Mouse (Mus musculus): ENCODE measurements around the gene Atf6. TPM values are rescaled to one million over a fixed set of nuclear protein-coding genes. Genes with fewer than 3 reads are reported as not detected.

The Atf6 gene
- total and polyA plus RNA-seq, 3 experiments, result 11.7 to 16.4 TPM; not detected in 1

GRCm38 (mm10) chr1:170795741-170796347 lies 71.7 kb downstream of the Atf6 start (continued):
- TF ChIP-seq NRF1 (IDR thresholded peaks at IDR 0.05; ENCODE audit: insufficient read depth, low read depth, low read length, poor library complexity, severe bottlenecking) (0 out of 2 replicates have a peak, but pooled peaks have one; percentile 15), MXI1 (IDR thresholded peaks at IDR 0.05; ENCODE audit: low read depth, low read length) (peak; percentile 89), NELFE (IDR thresholded peaks at IDR 0.05; ENCODE audit: low read depth, low read length) (peak; percentile 12; the same call in 1 of the 2 replicates), MEF2A (IDR thresholded peaks at IDR 0.05; ENCODE audit: extremely low read depth, insufficient replicate concordance, low read depth, low read length, poor library complexity, severe bottlenecking) (no peak), USF1 (IDR thresholded peaks at IDR 0.05; ENCODE audit: low read depth, low read length) (peak; percentile 92), SIN3A (IDR thresholded peaks at IDR 0.05; ENCODE audit: low read length) (peak; percentile 67), ZKSCAN1 (IDR thresholded peaks at IDR 0.05; ENCODE audit: low read depth, low read length) (no peak), SMC3 (IDR thresholded peaks at IDR 0.05; ENCODE audit: low read depth, low read length) (no peak), HCFC1 (IDR thresholded peaks at IDR 0.05; ENCODE audit: low read depth, low read length) (peak; percentile 45; the same call in 1 of the 2 replicates), USF2 (IDR thresholded peaks at IDR 0.05; ENCODE audit: borderline replicate concordance in 1 of 2, insufficient read depth in 1 of 2, low read depth in 1 of 2, low read length in 2 of 2) (peak in 1 of 2 experiments; percentile 73; a peak in 2 of 4 replicates)

- Histone ChIP-seq H3K4me3 (ENCODE audit: control insufficient read depth in 1 of 2, insufficient read depth in 1 of 2, low read depth in 2 of 2, low read length in 2 of 2) (no peak overlapping the region), H3K4me1 (ENCODE audit: control insufficient read depth in 1 of 2, insufficient read depth in 2 of 2, low read length in 2 of 2) (peaks cover 0 to 3% of the 10 kb centered on the region in 2 experiments; a peak in 1 of 4 replicates), H3K9ac (ENCODE audit: control insufficient read depth, low read depth, low read length, poor library complexity, severe bottlenecking) (no peak overlapping the region), H3K79me2 (ENCODE audit: control insufficient read depth, insufficient read depth, low read length, poor library complexity) (no peaks in the 10 kb centered on the region), H3K27ac (ENCODE audit: control insufficient read depth, low read depth, low read length) (no peak overlapping the region), H3K36me3 (ENCODE audit: control insufficient read depth in 1 of 2, insufficient read depth in 2 of 2, low read length in 2 of 2) (peaks cover 9 to 12% of the 10 kb centered on the region in 2 experiments), H3K27me3 (ENCODE audit: control insufficient read depth in 1 of 2, insufficient read depth in 2 of 2, low read length in 2 of 2) (no peaks in the 10 kb centered on the region), H3K9me3 (replicated peaks; ENCODE audit: insufficient read depth, low read length) (no peaks in the 10 kb centered on the region)
- TF ChIP-seq GABPA (IDR thresholded peaks at IDR 0.05; ENCODE audit: low read depth, low read length) (no peak), NELFE (IDR thresholded peaks at IDR 0.05; ENCODE audit: low read depth, low read length) (no peak), MAFK (IDR thresholded peaks at IDR 0.05; ENCODE audit: borderline replicate concordance, low read depth, low read length) (no peak), RCOR1 (IDR thresholded peaks at IDR 0.05; ENCODE audit: low read depth, low read length) (no peak), JUND (IDR thresholded peaks at IDR 0.05; ENCODE audit: low read depth, low read length) (no peak), TBP (IDR thresholded peaks at IDR 0.05; ENCODE audit: low read depth, low read length) (no peak), MYB (IDR thresholded peaks at IDR 0.05; ENCODE audit: low read depth, low read length) (no peak)
- DNase-seq (ENCODE audit: low read depth, low spot score), result no peak
Observed at GRCm38 (mm10) chr1:170791542-170791941, 76.0 kb downstream of the Atf6 start.

- Histone ChIP-seq H3K4me1 (ENCODE audit: control insufficient read depth in 1 of 2, insufficient read depth in 2 of 2, low read length in 2 of 2) (peaks cover 0 to 1% of the 10 kb centered on the region in 2 experiments; a peak in 1 of 4 replicates), H3K4me3 (ENCODE audit: control insufficient read depth in 1 of 2, insufficient read depth in 1 of 2, low read depth in 2 of 2, low read length in 2 of 2) (no peak overlapping the region), H3K27me3 (ENCODE audit: control insufficient read depth in 1 of 2, insufficient read depth in 2 of 2, low read length in 2 of 2) (no peaks in the 10 kb centered on the region), H3K9me3 (replicated peaks; ENCODE audit: insufficient read depth, low read length) (no peaks in the 10 kb centered on the region), H3K79me2 (ENCODE audit: control insufficient read depth, insufficient read depth, low read length, poor library complexity) (no peaks in the 10 kb centered on the region), H3K27ac (ENCODE audit: control insufficient read depth, low read depth, low read length) (no peak overlapping the region), H3K36me3 (ENCODE audit: control insufficient read depth in 1 of 2, insufficient read depth in 2 of 2, low read length in 2 of 2) (peaks cover 5 to 15% of the 10 kb centered on the region in 2 experiments), H3K9ac (ENCODE audit: control insufficient read depth, low read depth, low read length, poor library complexity, severe bottlenecking) (no peak overlapping the region)
- no peak for DNase-seq (ENCODE audit: low read depth, low spot score)
- TF ChIP-seq MEF2A (IDR thresholded peaks at IDR 0.05; ENCODE audit: extremely low read depth, insufficient replicate concordance, low read depth, low read length, poor library complexity, severe bottlenecking), result no peak
- TF ChIP-seq ZNF384 (IDR thresholded peaks at IDR 0.05; ENCODE audit: low read depth, low read length), result no peak
- TF ChIP-seq POLR2AphosphoS2 (IDR thresholded peaks at IDR 0.05; ENCODE audit: low read length), result no peak
- no peak for TF ChIP-seq MAX (IDR thresholded peaks at IDR 0.05; ENCODE audit: low read length)
- TF ChIP-seq MXI1 (IDR thresholded peaks at IDR 0.05; ENCODE audit: low read depth, low read length), result no peak
- no peak for TF ChIP-seq SMC3 (IDR thresholded peaks at IDR 0.05; ENCODE audit: low read depth, low read length)
- no peak for TF ChIP-seq E2F4 (IDR thresholded peaks at IDR 0.05; ENCODE audit: borderline replicate concordance, low read depth, low read length)
- TF ChIP-seq ETS1 (IDR thresholded peaks at IDR 0.05; ENCODE audit: low read depth, low read length), result no peak
- TF ChIP-seq TAL1 (IDR thresholded peaks at IDR 0.05; ENCODE audit: low read length), result no peak
- no peak for TF ChIP-seq RAD21 (IDR thresholded peaks at IDR 0.05; ENCODE audit: low read depth, low read length)
- TF ChIP-seq ELF1 (IDR thresholded peaks at IDR 0.05; ENCODE audit: low read depth, low read length), result no peak
- no peak for TF ChIP-seq ZKSCAN1 (IDR thresholded peaks at IDR 0.05; ENCODE audit: low read depth, low read length)
- no peak for TF ChIP-seq USF2 (IDR thresholded peaks at IDR 0.05; ENCODE audit: borderline replicate concordance in 1 of 2, insufficient read depth in 1 of 2, low read depth in 1 of 2, low read length in 2 of 2)
- no peak for TF ChIP-seq GATA1 (IDR thresholded peaks at IDR 0.05; ENCODE audit: low read depth, low read length)
- TF ChIP-seq BHLHE40 (IDR thresholded peaks at IDR 0.05; ENCODE audit: borderline replicate concordance, low read depth, low read length), result no peak
- TF ChIP-seq ZC3H11A (IDR thresholded peaks at IDR 0.05; ENCODE audit: low read depth, low read length), result no peak
- TF ChIP-seq SIN3A (IDR thresholded peaks at IDR 0.05; ENCODE audit: low read length), result no peak
Observed at GRCm38 (mm10) chr1:170791001-170791400, 76.6 kb downstream of the Atf6 start.

Data from MEL (cell line).